Mouse (Mus musculus) embryonic facial prominence, embryonic 11.5 days (tissue): Measurements from ENCODE around the gene Slc25a51. TPM values are rescaled to one million over a fixed set of nuclear protein-coding genes. Genes with fewer than 3 reads are reported as not detected.

Experiments
- ATAC-seq: fragments of 200-750 bp; cut with Nextera tagmentation; replicated peaks from 2 replicates; pipeline ENCODE4 v1.8.0; 2017; ENCODE audit warnings: low read depth; ENCODE audit not compliant: insufficient number of reproducible peaks, low FRiP score, low TSS enrichment
- DNase-seq: peaks from one replicate; pipeline ENCODE4 v3.0.0-alpha.2; 2015; ENCODE audit warnings: low spot score
- H3K27ac ChIP-seq: fragments of 300-500 bp; sonication (generic); replicated peaks from 2 replicates; pipeline ENCODE4 v1.5.1; 2014; ENCODE audit warnings: mild to moderate bottlenecking, low read depth, low read length, control low read depth
- H3K27me3 ChIP-seq: fragments of 300-500 bp; sonication (generic); 2 replicates; pipeline ENCODE4 v1.6.1; 2014; ENCODE audit warnings: mild to moderate bottlenecking, low read length, moderate library complexity, mixed read lengths; ENCODE audit not compliant: control insufficient read depth, insufficient read depth
- H3K36me3 ChIP-seq: fragments of 300-500 bp; sonication (generic); replicated peaks from 2 replicates; pipeline ENCODE4 v1.6.1; 2014; ENCODE audit warnings: low read depth, mild to moderate bottlenecking, low read length, moderate library complexity, mixed read lengths; ENCODE audit not compliant: control insufficient read depth, insufficient read depth
- H3K4me1 ChIP-seq: fragments of 300-500 bp; sonication (generic); 2 replicates; pipeline ENCODE4 v1.6.1; 2014; ENCODE audit warnings: low read length, mixed read lengths; ENCODE audit not compliant: control insufficient read depth, insufficient read depth
- H3K4me2 ChIP-seq: fragments of 300-500 bp; sonication (generic); 2 replicates; pipeline ENCODE4 v1.6.1; 2014; ENCODE audit warnings: low read depth, mild to moderate bottlenecking, control low read depth, low read length, moderate library complexity
- H3K4me3 ChIP-seq: fragments of 300-500 bp; sonication (generic); 2 replicates; pipeline ENCODE4 v1.5.1; 2014; ENCODE audit warnings: low read depth, low read length, control low read depth
- H3K9ac ChIP-seq: fragments of 300-500 bp; sonication (generic); replicated peaks from 2 replicates; pipeline ENCODE4 v1.6.1; 2014; ENCODE audit warnings: mild to moderate bottlenecking, control low read depth, low read length
- H3K9me3 ChIP-seq: fragments of 300-500 bp; sonication (generic); replicated peaks from 2 replicates; pipeline ENCODE4 v1.6.1; 2016; ENCODE audit warnings: mild to moderate bottlenecking, low read length, inconsistent platforms, mixed read lengths; ENCODE audit not compliant: control insufficient read depth
- WGBS: fragments of 180-500 bp; shearing (Covaris S2); extraction: QIAGEN DNeasy Blood & Tissue Kit; methylation state at CpG from one replicate; pipeline ENCODE4 v1.1.7; 2014; 5-methylcytosine and 5-hydroxymethylcytosine counted together
- polyA plus RNA-seq: library from polyadenylated mRNA; unstranded; fragments of >200 nt; fragmentation: Nextera tagmentation; extraction: Ambion mirVana; gene quantifications from 2 replicates; pipeline ENCODE4 v1.2.1, GENCODE M21; 2014

Slc25a51 gene
- polyA plus RNA-seq, 1 experiment from 2014 or later: 78.6 TPM

- WGBS: 72% methylated on average over 3 of the region's 3 CpGs
- no peaks in the 10 kb centered on the region for H3K36me3 ChIP-seq
- H3K27ac ChIP-seq: no peak overlapping the region
- ATAC-seq (no peak), DNase-seq (no peak)
- H3K9me3 ChIP-seq: no peaks in the 10 kb centered on the region
- no peaks in the 10 kb centered on the region for H3K4me1 ChIP-seq
- no peak overlapping the region for H3K4me3 ChIP-seq
- H3K27me3 ChIP-seq: no peaks in the 10 kb centered on the region
- H3K4me2 ChIP-seq: no peak overlapping the region
- no peak overlapping the region for H3K9ac ChIP-seq
Observed at GRCm38 (mm10) chr4:45445235-45445634, 36.7 kb upstream of the Slc25a51 start.

- ATAC-seq (no peak), DNase-seq (no peak)
- no peaks in the 10 kb centered on the region for H3K4me1 ChIP-seq
- H3K27me3 ChIP-seq: no peaks in the 10 kb centered on the region
- no peaks in the 10 kb centered on the region for H3K9me3 ChIP-seq
- H3K9ac ChIP-seq: no peak overlapping the region
- no peak overlapping the region for H3K4me3 ChIP-seq
- H3K27ac ChIP-seq: no peak overlapping the region
- no peak overlapping the region for H3K4me2 ChIP-seq
- H3K36me3 ChIP-seq: no peaks in the 10 kb centered on the region
- whole genome bisulfite sequencing: 43% methylated on average over 4 of the region's 4 CpGs
Observed at GRCm38 (mm10) chr4:45444813-45445212, 36.2 kb upstream of the Slc25a51 start.

GRCm38 (mm10) chr4:45443652-45444051 lies 35.1 kb upstream of the Slc25a51 start:
- no peaks in the 10 kb centered on the region for H3K4me1 ChIP-seq
- no peak overlapping the region for H3K9ac ChIP-seq
- H3K27me3 ChIP-seq: no peaks in the 10 kb centered on the region
- H3K36me3 ChIP-seq: no peaks in the 10 kb centered on the region
- ATAC-seq (no peak), DNase-seq (no peak)
- H3K27ac ChIP-seq: no peak overlapping the region
- H3K4me3 ChIP-seq: no peak overlapping the region
- H3K9me3 ChIP-seq: no peaks in the 10 kb centered on the region
- 83% methylated on average over 7 of the region's 7 CpGs for WGBS
- no peak overlapping the region for H3K4me2 ChIP-seq

- Histone ChIP-seq H3K4me3 (no peak overlapping the region), H3K36me3 (no peaks in the 10 kb centered on the region), H3K27me3 (no peaks in the 10 kb centered on the region), H3K4me2 (no peak overlapping the region), H3K9me3 (no peaks in the 10 kb centered on the region), H3K4me1 (peaks cover under 1% of the 10 kb centered on the region), H3K9ac (no peak overlapping the region), H3K27ac (no peak overlapping the region)
- 74% methylated on average over 3 of the region's 3 CpGs for WGBS
- no peak for DNase-seq
- ATAC-seq: no peak
Observed at GRCm38 (mm10) chr4:45442237-45442636, 33.7 kb upstream of the Slc25a51 start.

GRCm38 (mm10) chr4:45441778-45442177 lies 33.2 kb upstream of the Slc25a51 start:
- peaks cover 5% of the 10 kb centered on the region for H3K4me1 ChIP-seq
- no peaks in the 10 kb centered on the region for H3K9me3 ChIP-seq
- no peak overlapping the region for H3K9ac ChIP-seq
- H3K4me2 ChIP-seq: no peak overlapping the region
- WGBS: 40% methylated on average over 1 of the region's 1 CpGs
- no peaks in the 10 kb centered on the region for H3K27me3 ChIP-seq
- no peak overlapping the region for H3K4me3 ChIP-seq
- H3K36me3 ChIP-seq: no peaks in the 10 kb centered on the region
- ATAC-seq: no peak
- DNase-seq: no peak
- no peak overlapping the region for H3K27ac ChIP-seq

GRCm38 (mm10) chr4:45439281-45439680 lies 30.7 kb upstream of the Slc25a51 start:
- H3K4me1 ChIP-seq: peaks cover 10% of the 10 kb centered on the region

GRCm38 (mm10) chr4:45437010-45437409 lies 28.4 kb upstream of the Slc25a51 start:
- Histone ChIP-seq H3K36me3 (no peaks in the 10 kb centered on the region), H3K4me1 (peaks cover 10% of the 10 kb centered on the region), H3K27me3 (no peaks in the 10 kb centered on the region), H3K4me2 (no peak overlapping the region), H3K27ac (no peak overlapping the region), H3K9ac (no peak overlapping the region), H3K9me3 (no peaks in the 10 kb centered on the region), H3K4me3 (no peak overlapping the region)
- ATAC-seq (no peak), DNase-seq (peak; percentile 28)
- WGBS: 29% methylated on average over 3 of the region's 3 CpGs

More at GRCm38 (mm10) chr4:45439281-45439680, 30.7 kb upstream of the Slc25a51 start:
- Histone ChIP-seq H3K4me3 (no peak overlapping the region), H3K36me3 (no peaks in the 10 kb centered on the region), H3K27ac (no peak overlapping the region), H3K9me3 (no peaks in the 10 kb centered on the region), H3K27me3 (no peaks in the 10 kb centered on the region), H3K9ac (no peak overlapping the region), H3K4me2 (no peak overlapping the region)
- ATAC-seq (no peak), DNase-seq (no peak)
- 58% methylated on average over 5 of the region's 5 CpGs for WGBS

- Histone ChIP-seq H3K4me3 (no peak overlapping the region), H3K4me1 (peaks cover 10% of the 10 kb centered on the region), H3K27me3 (no peaks in the 10 kb centered on the region), H3K27ac (no peak overlapping the region), H3K9ac (no peak overlapping the region), H3K4me2 (no peak overlapping the region), H3K36me3 (no peaks in the 10 kb centered on the region), H3K9me3 (no peaks in the 10 kb centered on the region)
- WGBS: 55% methylated on average over 7 of the region's 7 CpGs
- peak; percentile 50; the same call in 1 of the 2 replicates for ATAC-seq
- no peak for DNase-seq
Observed at GRCm38 (mm10) chr4:45436383-45436913, 27.9 kb upstream of the Slc25a51 start.
